Mouse (Mus musculus): ENCODE data around the gene Ikzf3.

- no peak for TF ChIP-seq POLR2A (IDR thresholded peaks at IDR 0.05; ENCODE audit: extremely low read depth, insufficient read depth, low read length)
- no peak for TF ChIP-seq CTCF (IDR thresholded peaks at IDR 0.05; ENCODE audit: low read depth, low read length)
Observed at GRCm38 (mm10) chr11:98504926-98505325, 40.9 kb downstream of the Ikzf3 start.
